Mouse (Mus musculus): ENCODE data around the gene Gm17617. TPM values are rescaled to one million over a fixed set of nuclear protein-coding genes. Genes with fewer than 3 reads are reported as not detected.

Gm17617 gene
- polyA plus RNA-seq (2012; rRNA removed): not detected in 2 replicates

DNA sequence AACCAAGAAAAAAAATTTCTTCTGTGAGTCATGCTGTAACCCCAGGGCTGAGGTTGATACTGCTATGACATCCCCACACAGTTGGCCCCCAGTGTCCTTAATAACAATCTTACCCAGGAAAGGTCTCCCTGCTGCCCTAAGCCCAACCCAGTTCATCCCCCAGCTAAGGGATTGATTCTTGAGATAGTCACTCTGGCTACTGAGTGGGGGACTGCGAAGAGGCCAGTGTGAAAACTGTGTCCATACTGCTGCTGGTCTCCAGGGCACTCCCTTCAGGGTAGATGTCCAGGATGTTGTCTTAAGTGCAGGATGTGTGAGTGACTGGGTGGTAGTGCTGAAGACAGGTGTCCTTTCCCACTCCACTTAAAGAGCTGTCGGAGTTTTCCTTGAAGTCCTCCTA lies at the start of gene Gm17617:
Gene Gm17617, minus strand, starts transcription at position 101 of the 400 bp plus-strand sequence.

GRCm38 (mm10) chr13:55152621-55153415 lies 19.5 kb upstream of the Gm17617 start, which contains the start of gene Fgfr4:
Gene Fgfr4, plus strand, starts transcription at chr13:55152640.

GRCm38 (mm10) chr13:55105045-55105952 lies 28.0 kb downstream of the Gm17617 start, which contains the start of gene Zfp346:
Gene Zfp346, plus strand, starts transcription at chr13:55105311.

GRCm38 (mm10) chr13:55099726-55100478 lies 33.4 kb downstream of the Gm17617 start, which contains the start of gene Uimc1:
Gene Uimc1, minus strand, starts transcription at chr13:55100300.

Other genes with a start within 250 kb of the Gm17617 start
- gene Unc5a, start 184.1 kb downstream of the Gm17617 start, polyA plus RNA-seq (2012; rRNA removed): 3.4 and 3.9 TPM in 2 replicates
- gene Hk3, start 112.2 kb downstream of the Gm17617 start, polyA plus RNA-seq (2012; rRNA removed): 0.78 and 0.80 TPM in 2 replicates
- 0.42 and 0.80 TPM in 2 replicates for gene Uimc1, start 33.2 kb downstream of the Gm17617 start, polyA plus RNA-seq (2012; rRNA removed)
- gene Zfp346, start 28.2 kb downstream of the Gm17617 start, polyA plus RNA-seq (2012; rRNA removed): 2.8 and 3.8 TPM in 2 replicates
- gene Fgfr4, start 19.1 kb upstream of the Gm17617 start, polyA plus RNA-seq (2012; rRNA removed): 1.4 and 2.0 TPM in 2 replicates
- gene Nsd1, start 76.2 kb upstream of the Gm17617 start, polyA plus RNA-seq (2012; rRNA removed): 2.2 and 4.8 TPM in 2 replicates
- gene Prelid1, start 187.0 kb upstream of the Gm17617 start, polyA plus RNA-seq (2012; rRNA removed): 289 and 320 TPM in 2 replicates
- gene Rab24, start 188.4 kb upstream of the Gm17617 start, polyA plus RNA-seq (2012; rRNA removed): 34.2 and 43.9 TPM in 2 replicates
- gene Mxd3, start 196.3 kb upstream of the Gm17617 start, polyA plus RNA-seq (2012; rRNA removed): 5.1 and 5.3 TPM in 2 replicates
- gene Lman2, start 229.2 kb upstream of the Gm17617 start, polyA plus RNA-seq (2012; rRNA removed): 39.7 and 43.4 TPM in 2 replicates
- 0.81 and 1.3 TPM in 2 replicates for gene Rgs14, start 236.2 kb upstream of the Gm17617 start, polyA plus RNA-seq (2012; rRNA removed)